Mouse (Mus musculus): Measurements from ENCODE around the gene Hs6st3.
"Not testable (repeated sequence)": the region's sequence is repeated elsewhere in the genome, so short reads cannot be mapped to it uniquely, and the experiment has no call there.

The Hs6st3 gene

GRCm38 (mm10) chr14:119248001-119248607, 110.0 kb downstream of the Hs6st3 start:
- DNase-seq (ENCODE audit: low read depth, low spot score), result no peak

GRCm38 (mm10) chr14:119250353-119250752, 112.2 kb downstream of the Hs6st3 start:
- DNase-seq (ENCODE audit: low read depth, low spot score), result no peak

- DNase-seq (ENCODE audit: low read depth, low spot score), result no peak
These were observed 117.3 kb downstream of the Hs6st3 start for GRCm38 (mm10) chr14:119255396-119255795.

- no peak for DNase-seq (ENCODE audit: low read depth, low spot score)
These were observed 118.9 kb downstream of the Hs6st3 start for GRCm38 (mm10) chr14:119257072-119257471.

- DNase-seq (ENCODE audit: low read depth, low spot score), result no peak
These were observed 122.2 kb downstream of the Hs6st3 start for GRCm38 (mm10) chr14:119260176-119260962.

- no peak for DNase-seq (ENCODE audit: low read depth, low spot score)
These were observed 128.2 kb downstream of the Hs6st3 start for GRCm38 (mm10) chr14:119266334-119266733.

GRCm38 (mm10) chr14:119273088-119273487, 134.9 kb downstream of the Hs6st3 start:
- no peak for DNase-seq (ENCODE audit: low read depth, low spot score)

GRCm38 (mm10) chr14:119278156-119278555, 140.0 kb downstream of the Hs6st3 start:
- DNase-seq (ENCODE audit: low read depth, low spot score), result not testable (repeated sequence)

GRCm38 (mm10) chr14:119283951-119284350, 145.8 kb downstream of the Hs6st3 start:
- no peak for DNase-seq (ENCODE audit: low read depth, low spot score)

GRCm38 (mm10) chr14:119289668-119290067, 151.5 kb downstream of the Hs6st3 start:
- no peak for DNase-seq (ENCODE audit: low read depth, low spot score)

- no peak for DNase-seq (ENCODE audit: low read depth, low spot score)
These were observed 155.9 kb downstream of the Hs6st3 start for GRCm38 (mm10) chr14:119294071-119294470.

- no peak for DNase-seq (ENCODE audit: low read depth, low spot score)
These were observed 168.3 kb downstream of the Hs6st3 start for GRCm38 (mm10) chr14:119306461-119306860.

GRCm38 (mm10) chr14:119318379-119318778, 180.2 kb downstream of the Hs6st3 start:
- DNase-seq (ENCODE audit: low read depth, low spot score), result no peak

GRCm38 (mm10) chr14:119347236-119347635, 209.1 kb downstream of the Hs6st3 start:
- no peak for DNase-seq (ENCODE audit: low read depth, low spot score)

- no peak for DNase-seq (ENCODE audit: low read depth, low spot score)
These were observed 223.3 kb downstream of the Hs6st3 start for GRCm38 (mm10) chr14:119361414-119361813.

GRCm38 (mm10) chr14:119367866-119368425, 229.8 kb downstream of the Hs6st3 start:
- DNase-seq (ENCODE audit: low read depth, low spot score), result no peak

GRCm38 (mm10) chr14:119369274-119369673, 231.1 kb downstream of the Hs6st3 start:
- DNase-seq (ENCODE audit: low read depth, low spot score), result no peak

GRCm38 (mm10) chr14:119370013-119370412, 231.9 kb downstream of the Hs6st3 start:
- no peak for DNase-seq (ENCODE audit: low read depth, low spot score)

GRCm38 (mm10) chr14:119379303-119379702, 241.2 kb downstream of the Hs6st3 start:
- no peak for DNase-seq (ENCODE audit: low read depth, low spot score)

- DNase-seq (ENCODE audit: low read depth, low spot score), result no peak
These were observed 263.5 kb downstream of the Hs6st3 start for GRCm38 (mm10) chr14:119401618-119402017.

- no peak for DNase-seq (ENCODE audit: low read depth, low spot score)
These were observed 271.4 kb downstream of the Hs6st3 start for GRCm38 (mm10) chr14:119409334-119410050.

- DNase-seq (ENCODE audit: low read depth, low spot score), result no peak
These were observed 284.8 kb downstream of the Hs6st3 start for GRCm38 (mm10) chr14:119422894-119423293.
